Mouse (Mus musculus) myocyte (in vitro differentiated cells): ENCODE data around the gene Sprr2d. TPM values are rescaled to one million over a fixed set of nuclear protein-coding genes. Genes with fewer than 3 reads are reported as not detected.

Experiments
- H3K27me3 ChIP-seq: one replicate; pipeline ENCODE4 v1.6.1; 2011; ENCODE audit not compliant: control insufficient read depth, insufficient read depth, insufficient read length
- H3K36me3 ChIP-seq: one replicate; pipeline ENCODE4 v1.6.1; 2011; ENCODE audit not compliant: control insufficient read depth, insufficient read depth
- H3K4me2 ChIP-seq: one replicate; pipeline ENCODE4 v1.6.1; 2011; ENCODE audit warnings: low read depth, control low read depth
- H3K4me3 ChIP-seq: one replicate; pipeline ENCODE4 v1.5.1; 2011; ENCODE audit warnings: mild to moderate bottlenecking, control low read depth, moderate library complexity
- H3K79me2 ChIP-seq: one replicate; pipeline ENCODE4 v1.6.1; 2011; ENCODE audit not compliant: control insufficient read depth, insufficient read depth
- H3ac ChIP-seq: one replicate; pipeline ENCODE4 v1.6.1; 2011; ENCODE audit not compliant: control insufficient read depth, insufficient read length
- CEBPB ChIP-seq: IDR thresholded peaks from 2 replicates; pipeline ENCODE4 v1.6.1; 2011; ENCODE audit warnings: mild to moderate bottlenecking, moderate library complexity; ENCODE audit not compliant: poor library complexity, insufficient read depth, severe bottlenecking
- E2F4 ChIP-seq: IDR thresholded peaks from one replicate; pipeline ENCODE4 v1.6.1; 2011; ENCODE audit warnings: mild to moderate bottlenecking, control low read depth, moderate library complexity; ENCODE audit not compliant: insufficient read depth
- MAX ChIP-seq: IDR thresholded peaks from one replicate; pipeline ENCODE4 v1.6.1; 2011; ENCODE audit warnings: low read depth, mild to moderate bottlenecking, control low read depth
- MYOD1 ChIP-seq, 3 experiments: IDR thresholded peaks; one replicate each; pipeline ENCODE4 v1.6.1; 2011; ENCODE audit warnings: control low read depth in 2 of 3, low read depth in 2 of 3, mild to moderate bottlenecking in 2 of 3, moderate library complexity in 1 of 3; ENCODE audit not compliant: insufficient read length in 2 of 3, control insufficient read depth in 1 of 3
- MYOG ChIP-seq, 3 experiments: IDR thresholded peaks; one replicate each; pipeline ENCODE4 v1.6.1; 2011; ENCODE audit warnings: control low read depth in 2 of 3, low read depth in 2 of 3, mild to moderate bottlenecking in 2 of 3; ENCODE audit not compliant: insufficient read length in 2 of 3, control insufficient read depth in 1 of 3, insufficient read depth in 1 of 3
- POLR2A ChIP-seq: IDR thresholded peaks from one replicate; pipeline ENCODE4 v1.6.1; 2011; ENCODE audit warnings: low read depth, mild to moderate bottlenecking, control low read depth, moderate library complexity; ENCODE audit not compliant: insufficient read length
- POLR2AphosphoS2 ChIP-seq: IDR thresholded peaks from one replicate; pipeline ENCODE4 v1.6.1; 2011; ENCODE audit warnings: low read depth, control low read depth; ENCODE audit not compliant: insufficient read length
- REST ChIP-seq: IDR thresholded peaks from one replicate; pipeline ENCODE4 v1.6.1; 2011; ENCODE audit warnings: mild to moderate bottlenecking, control low read depth, moderate library complexity; ENCODE audit not compliant: insufficient read depth, insufficient read length
- SRF ChIP-seq: IDR thresholded peaks from one replicate; pipeline ENCODE4 v1.6.1; 2011; ENCODE audit warnings: low read depth; ENCODE audit not compliant: control insufficient read depth, insufficient read length
- TCF12 ChIP-seq: IDR thresholded peaks from one replicate; pipeline ENCODE4 v1.6.1; 2011; ENCODE audit warnings: mild to moderate bottlenecking, control low read depth; ENCODE audit not compliant: poor library complexity, insufficient read depth, severe bottlenecking
- TCF3 ChIP-seq: IDR thresholded peaks from one replicate; pipeline ENCODE4 v1.6.1; 2011; ENCODE audit warnings: low read depth, control low read depth; ENCODE audit not compliant: insufficient read length
- USF1 ChIP-seq: IDR thresholded peaks from one replicate; pipeline ENCODE4 v1.6.1; 2011; ENCODE audit warnings: low read depth, mild to moderate bottlenecking, control low read depth, moderate library complexity
- polyA plus RNA-seq: library from polyadenylated mRNA; unstranded; fragments of >200 nt; fragmentation: generic; extraction: Trizol; gene quantifications from one replicate; pipeline ENCODE4 v1.2.1, GENCODE M21; 2012; ENCODE audit warnings: missing spikeins

The Sprr2d gene
- polyA plus RNA-seq, 1 experiment = not detected

DNA sequence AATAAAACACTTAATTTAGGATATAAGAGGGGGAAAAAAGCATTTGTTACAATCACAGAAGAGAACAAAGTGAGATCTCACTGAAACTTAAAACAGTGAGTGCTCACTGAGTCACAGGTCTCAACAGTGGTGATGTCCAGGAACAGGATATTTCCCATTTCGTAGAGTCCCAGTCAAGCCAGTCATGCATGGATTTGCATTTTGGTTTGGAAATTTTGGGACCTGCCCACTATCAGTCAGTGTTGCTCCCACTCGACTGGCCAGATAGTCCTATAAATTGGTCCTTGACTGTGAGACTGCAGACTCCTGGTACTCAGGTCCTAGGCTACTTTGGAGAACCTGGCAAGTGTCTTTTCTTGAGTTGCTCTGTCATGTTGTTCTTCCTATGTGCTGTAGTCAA lies 12.9 kb downstream of the Sprr2d start, which contains the start of gene Sprr2e:
Gene Sprr2e, plus strand, starts transcription at position 301 of the 400 bp plus-strand sequence.
- no peak within 1 kb of the TSS for H3K4me2 ChIP-seq
- no peak for TF ChIP-seq MYOG (IDR thresholded peaks at IDR 0.05; ENCODE audit: control insufficient read depth in 1 of 3, insufficient read depth in 1 of 3, insufficient read length in 2 of 3, low read depth in 2 of 3)
- TF ChIP-seq TCF12 = no peak
- no peak for TF ChIP-seq POLR2AphosphoS2
- TF ChIP-seq REST = no peak
- no peak for TF ChIP-seq USF1
- TF ChIP-seq MYOD1 (IDR thresholded peaks at IDR 0.05; ENCODE audit: control insufficient read depth in 1 of 3, insufficient read length in 2 of 3, low read depth in 2 of 3) = no peak
- no peak for TF ChIP-seq E2F4
- no peak for TF ChIP-seq POLR2A
- no peak for TF ChIP-seq TCF3
- no peak for TF ChIP-seq MAX
- no peak for TF ChIP-seq CEBPB
- TF ChIP-seq SRF = no peak
- no peak within 1 kb of the TSS for H3ac ChIP-seq
- H3K36me3 ChIP-seq = no peaks in the 10 kb centered on the region
- H3K79me2 ChIP-seq = no peaks in the 10 kb centered on the region
- H3K4me3 ChIP-seq = no peak within 1 kb of the TSS
- H3K27me3 ChIP-seq = no peaks in the 10 kb centered on the region

DNA sequence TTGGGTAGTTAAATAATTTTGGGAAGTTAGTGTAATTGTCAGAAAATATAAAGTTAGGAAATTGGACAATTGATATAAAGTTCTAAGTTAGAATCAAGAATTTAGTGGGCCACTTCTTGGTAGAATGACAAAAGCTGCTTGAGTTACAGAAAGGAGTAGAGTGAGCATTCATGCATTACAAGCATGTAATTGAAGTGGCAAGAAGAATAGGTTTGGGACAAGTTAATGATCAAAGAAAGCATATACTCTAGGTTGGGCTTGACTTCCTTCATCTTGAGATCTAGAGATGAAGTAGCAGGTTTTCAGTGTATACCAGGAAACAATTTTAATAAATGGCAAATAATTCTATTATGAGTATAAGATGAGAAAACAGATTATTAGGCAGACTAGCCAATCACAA lies 22.7 kb downstream of the Sprr2d start:
- no peak overlapping the region for H3ac ChIP-seq
- H3K79me2 ChIP-seq = no peaks in the 10 kb centered on the region
- no peak overlapping the region for H3K4me3 ChIP-seq
- no peak for TF ChIP-seq TCF12
- no peak for TF ChIP-seq USF1
- no peak for TF ChIP-seq MYOD1 (IDR thresholded peaks at IDR 0.05; ENCODE audit: control insufficient read depth in 1 of 3, insufficient read length in 2 of 3, low read depth in 2 of 3)
- no peak for TF ChIP-seq TCF3
- TF ChIP-seq POLR2A = no peak
- TF ChIP-seq MAX = no peak
- no peak for TF ChIP-seq POLR2AphosphoS2
- no peak for TF ChIP-seq SRF
- TF ChIP-seq MYOG (IDR thresholded peaks at IDR 0.05; ENCODE audit: control insufficient read depth in 1 of 3, insufficient read depth in 1 of 3, insufficient read length in 2 of 3, low read depth in 2 of 3) = no peak
- TF ChIP-seq CEBPB = no peak
- no peak for TF ChIP-seq E2F4
- no peak for TF ChIP-seq REST
- H3K4me2 ChIP-seq = no peak overlapping the region
- H3K27me3 ChIP-seq = no peaks in the 10 kb centered on the region
- no peaks in the 10 kb centered on the region for H3K36me3 ChIP-seq

DNA sequence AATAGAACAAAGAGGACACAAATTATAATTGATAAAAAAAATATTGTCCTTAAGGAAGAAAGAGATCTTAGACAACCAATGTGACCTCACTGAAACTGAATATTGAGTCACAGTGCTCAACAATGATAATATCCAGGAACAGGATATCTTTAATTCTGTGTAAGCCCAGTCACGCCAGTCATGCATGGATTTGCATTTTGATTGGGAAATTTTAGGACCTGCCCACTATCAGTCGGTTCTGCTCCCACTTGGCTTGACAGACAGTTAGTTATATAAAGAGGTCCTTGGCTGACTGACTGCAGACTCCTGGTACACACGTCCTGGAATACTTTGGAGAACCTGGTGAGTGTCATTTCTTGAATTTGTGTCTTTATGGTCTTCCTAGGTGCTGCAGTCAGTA lies 25.9 kb downstream of the Sprr2d start, which contains the start of gene Sprr2f:
Gene Sprr2f, plus strand, starts transcription at position 301 of the 400 bp plus-strand sequence.
- H3K4me3 ChIP-seq = no peak within 1 kb of the TSS
- H3K79me2 ChIP-seq = no peaks in the 10 kb centered on the region
- H3K27me3 ChIP-seq = no peaks in the 10 kb centered on the region
- H3ac ChIP-seq = no peak within 1 kb of the TSS
- no peak for TF ChIP-seq MYOD1 (IDR thresholded peaks at IDR 0.05; ENCODE audit: control insufficient read depth in 1 of 3, insufficient read length in 2 of 3, low read depth in 2 of 3)
- no peak for TF ChIP-seq E2F4
- no peak for TF ChIP-seq CEBPB
- TF ChIP-seq USF1 = no peak
- no peak for TF ChIP-seq SRF
- no peak for TF ChIP-seq POLR2A
- TF ChIP-seq REST = no peak
- no peak for TF ChIP-seq MYOG (IDR thresholded peaks at IDR 0.05; ENCODE audit: control insufficient read depth in 1 of 3, insufficient read depth in 1 of 3, insufficient read length in 2 of 3, low read depth in 2 of 3)
- no peak for TF ChIP-seq MAX
- TF ChIP-seq POLR2AphosphoS2 = no peak
- no peak for TF ChIP-seq TCF3
- TF ChIP-seq TCF12 = no peak
- no peak within 1 kb of the TSS for H3K4me2 ChIP-seq
- no peaks in the 10 kb centered on the region for H3K36me3 ChIP-seq

DNA sequence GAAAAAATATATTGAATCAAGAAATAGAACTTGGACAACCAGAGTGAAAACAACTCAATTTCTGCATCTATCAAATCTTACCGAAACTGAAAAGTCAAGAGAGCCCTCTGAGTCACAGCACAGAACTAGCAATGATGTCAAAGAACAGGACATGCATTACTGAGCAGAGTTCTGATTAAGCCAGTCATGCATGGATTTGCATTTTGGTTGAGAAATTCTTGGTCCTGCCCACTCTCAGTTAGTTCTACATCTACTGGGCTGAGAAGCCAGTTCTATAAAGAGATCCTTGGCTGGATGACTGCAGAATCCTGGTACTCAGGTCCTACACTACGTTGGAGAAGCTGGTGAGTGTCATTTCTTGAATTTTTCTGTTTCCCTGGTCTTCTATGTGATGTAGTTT lies 34.7 kb downstream of the Sprr2d start:
- H3K4me3 ChIP-seq = no peak overlapping the region
- no peak overlapping the region for H3K4me2 ChIP-seq
- H3K27me3 ChIP-seq = no peaks in the 10 kb centered on the region
- no peaks in the 10 kb centered on the region for H3K79me2 ChIP-seq
- H3K36me3 ChIP-seq = no peaks in the 10 kb centered on the region
- H3ac ChIP-seq = no peak overlapping the region
- TF ChIP-seq SRF (no peak), POLR2AphosphoS2 (no peak), REST (no peak), TCF3 (no peak), E2F4 (no peak), MAX (no peak), USF1 (no peak), MYOG (IDR thresholded peaks at IDR 0.05; ENCODE audit: control insufficient read depth in 1 of 3, insufficient read depth in 1 of 3, insufficient read length in 2 of 3, low read depth in 2 of 3) (no peak), CEBPB (no peak), MYOD1 (IDR thresholded peaks at IDR 0.05; ENCODE audit: control insufficient read depth in 1 of 3, insufficient read length in 2 of 3, low read depth in 2 of 3) (no peak), POLR2A (no peak), TCF12 (no peak)
